Mouse (Mus musculus): ENCODE data around the gene Gm1043.

The Gm1043 gene

GRCm38 (mm10) chr5:37244666-37245242, 159.6 kb downstream of the Gm1043 start:
- DNase-seq (ENCODE audit: low spot score), result no peak

- DNase-seq (ENCODE audit: low spot score), result no peak
Observed at GRCm38 (mm10) chr5:37245651-37246050, 160.5 kb downstream of the Gm1043 start.

- DNase-seq (ENCODE audit: low spot score), result no peak
Observed at GRCm38 (mm10) chr5:37246138-37246910, 161.2 kb downstream of the Gm1043 start.

GRCm38 (mm10) chr5:37247456-37247855, 162.3 kb downstream of the Gm1043 start:
- DNase-seq (ENCODE audit: low spot score), result no peak

GRCm38 (mm10) chr5:37248870-37249269, 163.7 kb downstream of the Gm1043 start:
- DNase-seq (ENCODE audit: low spot score), result no peak

- no peak for DNase-seq (ENCODE audit: low spot score)
Observed at GRCm38 (mm10) chr5:37251596-37251995, 166.4 kb downstream of the Gm1043 start.

GRCm38 (mm10) chr5:37252101-37252804, 167.1 kb downstream of the Gm1043 start:
- DNase-seq (ENCODE audit: low spot score), result no peak

- no peak for DNase-seq (ENCODE audit: low spot score)
Observed at GRCm38 (mm10) chr5:37254523-37254922, 169.4 kb downstream of the Gm1043 start.

GRCm38 (mm10) chr5:37256823-37257222, 171.7 kb downstream of the Gm1043 start:
- DNase-seq (ENCODE audit: low spot score), result no peak

GRCm38 (mm10) chr5:37257243-37257642, 172.1 kb downstream of the Gm1043 start:
- DNase-seq (ENCODE audit: low spot score), result peak; percentile 18

- no peak for DNase-seq (ENCODE audit: low spot score)
Observed at GRCm38 (mm10) chr5:37261734-37262133, 176.6 kb downstream of the Gm1043 start.

GRCm38 (mm10) chr5:37263816-37264215, 178.6 kb downstream of the Gm1043 start:
- no peak for DNase-seq (ENCODE audit: low spot score)

Measured in urinary bladder, postnatal 14 days (tissue).